Mouse (Mus musculus): ENCODE data around the gene Msi2.

DNA sequence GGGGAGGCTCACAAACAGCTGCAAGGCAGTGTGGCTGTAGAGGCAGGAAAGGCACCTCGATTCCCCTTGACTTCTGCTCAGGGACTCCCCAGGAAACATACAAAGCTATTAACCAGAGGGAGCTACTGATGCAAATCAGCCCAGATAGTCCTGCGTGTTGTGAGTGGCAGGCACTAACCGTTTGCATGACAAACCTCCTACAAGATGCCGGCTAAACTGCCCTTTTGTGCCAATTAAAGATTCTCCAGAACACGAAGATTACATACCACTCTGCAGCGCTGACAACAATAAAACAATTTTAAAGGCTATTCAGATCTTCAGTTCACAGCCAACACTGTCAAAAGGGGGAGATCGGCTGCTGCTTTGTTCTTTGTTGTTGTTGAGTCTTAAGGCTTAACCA, 191.6 kb downstream of the Msi2 start:
- TF ChIP-seq CTCF (IDR thresholded peaks at IDR 0.05; ENCODE audit: low read depth) (no peak), EP300 (IDR thresholded peaks at IDR 0.05; ENCODE audit: low read depth) (no peak)
